Mouse (Mus musculus) embryonic facial prominence, embryonic 15.5 days (tissue): ENCODE measurements around the gene Nav2. TPM values are rescaled to one million over a fixed set of nuclear protein-coding genes. Genes with fewer than 3 reads are reported as not detected.

ENCODE experiments used
- ATAC-seq: fragments of 200-750 bp; cut with Nextera tagmentation; 2 replicates; pipeline ENCODE4 v1.8.0; 2017; ENCODE audit warnings: low read depth, moderate TSS enrichment; ENCODE audit not compliant: insufficient number of reproducible peaks, low FRiP score, low TSS enrichment
- H3K27ac ChIP-seq: fragments of 300-500 bp; sonication (generic); replicated peaks from 2 replicates; pipeline ENCODE4 v1.5.1; 2015; ENCODE audit warnings: mild to moderate bottlenecking, inconsistent platforms
- H3K27me3 ChIP-seq: fragments of 300-500 bp; sonication (generic); 2 replicates; pipeline ENCODE4 v1.6.1; 2015; ENCODE audit warnings: inconsistent platforms
- H3K36me3 ChIP-seq: fragments of 300-500 bp; sonication (generic); 2 replicates; pipeline ENCODE4 v1.6.1; 2015; ENCODE audit warnings: mild to moderate bottlenecking, inconsistent platforms
- H3K4me1 ChIP-seq: fragments of 300-500 bp; sonication (generic); 2 replicates; pipeline ENCODE4 v1.6.1; 2015; ENCODE audit warnings: inconsistent platforms
- H3K4me2 ChIP-seq: fragments of 300-500 bp; sonication (generic); replicated peaks from 2 replicates; pipeline ENCODE4 v1.6.1; 2015; ENCODE audit warnings: mild to moderate bottlenecking, inconsistent platforms
- H3K4me3 ChIP-seq: fragments of 300-500 bp; sonication (generic); replicated peaks from 2 replicates; pipeline ENCODE4 v1.5.1; 2015; ENCODE audit warnings: mild to moderate bottlenecking, inconsistent platforms
- H3K9ac ChIP-seq: fragments of 300-500 bp; sonication (generic); 2 replicates; pipeline ENCODE4 v1.6.1; 2015; ENCODE audit warnings: inconsistent platforms
- H3K9me3 ChIP-seq: fragments of 300-500 bp; sonication (generic); replicated peaks from 2 replicates; pipeline ENCODE4 v1.6.1; 2016; ENCODE audit warnings: inconsistent platforms
- WGBS: fragments of 180-500 bp; shearing (Covaris S2); methylation state at CpG from one replicate; pipeline ENCODE4 v1.1.7; 2015; 5-methylcytosine and 5-hydroxymethylcytosine counted together
- polyA plus RNA-seq: library from polyadenylated mRNA; unstranded; fragments of >200 nt; fragmentation: Nextera tagmentation; extraction: Ambion mirVana; gene quantifications from 2 replicates; pipeline ENCODE4 v1.2.1, GENCODE M21; 2015

The Nav2 gene
- polyA plus RNA-seq, 1 experiment from 2014 or later, result 23.4 TPM

DNA sequence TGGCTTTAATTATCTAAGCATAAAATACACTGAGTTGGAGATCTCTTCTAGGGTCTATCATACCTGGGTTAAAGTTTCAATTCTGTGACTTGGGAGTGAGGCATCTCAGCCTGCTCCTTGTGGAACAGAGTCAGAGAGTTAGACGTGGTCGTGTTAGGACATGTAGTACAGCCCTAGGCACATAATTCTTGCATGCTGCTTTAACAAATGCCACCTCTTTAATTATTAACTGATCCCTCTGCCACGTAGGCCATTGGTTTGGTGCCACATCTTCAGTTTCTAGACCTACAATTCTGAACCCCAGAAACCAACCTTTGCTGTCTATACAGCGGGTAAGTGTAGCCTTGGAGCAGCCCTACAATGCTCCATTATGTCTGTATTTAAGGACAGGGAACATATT lies 381.8 kb downstream of the Nav2 start:
- no peaks in the 10 kb centered on the region for H3K36me3 ChIP-seq
- H3K9me3 ChIP-seq, result no peaks in the 10 kb centered on the region
- no peak for ATAC-seq
- 75% methylated on average over 4 of the region's 4 CpGs for WGBS
- no peak overlapping the region for H3K9ac ChIP-seq
- 0 out of 2 replicates have a peak, but pooled peaks cover 3% of the 10 kb centered on the region for H3K4me1 ChIP-seq
- no peak overlapping the region for H3K4me2 ChIP-seq
- no peak overlapping the region for H3K4me3 ChIP-seq
- no peaks in the 10 kb centered on the region for H3K27me3 ChIP-seq
- H3K27ac ChIP-seq, result no peak overlapping the region

- Histone ChIP-seq H3K9me3 (no peaks in the 10 kb centered on the region), H3K27me3 (no peaks in the 10 kb centered on the region), H3K27ac (no peak overlapping the region), H3K4me2 (no peak overlapping the region), H3K4me3 (no peak overlapping the region), H3K4me1 (0 out of 2 replicates have a peak, but pooled peaks cover 3% of the 10 kb centered on the region), H3K9ac (no peak overlapping the region), H3K36me3 (no peaks in the 10 kb centered on the region)
- 91% methylated on average over 8 of the region's 8 CpGs for WGBS
- no peak for ATAC-seq
Measured at GRCm38 (mm10) chr7:49291208-49291892, 382.8 kb downstream of the Nav2 start.

DNA sequence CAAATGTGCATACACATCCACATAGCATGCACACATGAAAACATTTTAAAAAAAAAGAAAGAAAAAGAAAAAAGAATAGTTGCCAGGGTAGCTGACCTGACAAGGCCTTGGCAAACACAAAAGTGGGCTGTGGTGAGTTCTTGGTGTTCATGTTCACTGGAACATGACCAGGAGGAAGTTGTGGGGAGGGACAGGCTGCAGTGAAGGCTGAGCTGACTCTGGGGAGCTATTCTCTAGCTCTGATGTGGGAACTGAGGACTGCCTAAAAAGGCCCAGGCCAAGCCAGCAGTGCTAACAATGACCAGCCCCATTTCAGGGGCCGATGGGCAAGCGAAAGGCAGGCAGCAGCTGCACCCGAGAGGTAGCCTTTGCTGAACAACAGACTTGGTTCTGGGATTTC lies 388.6 kb downstream of the Nav2 start:
- no peak overlapping the region for H3K27ac ChIP-seq
- ATAC-seq, result no peak
- 0 out of 2 replicates have a peak, but pooled peaks cover 4% of the 10 kb centered on the region for H3K4me1 ChIP-seq
- H3K36me3 ChIP-seq, result no peaks in the 10 kb centered on the region
- no peak overlapping the region for H3K4me3 ChIP-seq
- no peaks in the 10 kb centered on the region for H3K9me3 ChIP-seq
- no peak overlapping the region for H3K4me2 ChIP-seq
- WGBS, result 77% methylated on average over 3 of the region's 3 CpGs
- H3K27me3 ChIP-seq, result no peaks in the 10 kb centered on the region
- H3K9ac ChIP-seq, result no peak overlapping the region

DNA sequence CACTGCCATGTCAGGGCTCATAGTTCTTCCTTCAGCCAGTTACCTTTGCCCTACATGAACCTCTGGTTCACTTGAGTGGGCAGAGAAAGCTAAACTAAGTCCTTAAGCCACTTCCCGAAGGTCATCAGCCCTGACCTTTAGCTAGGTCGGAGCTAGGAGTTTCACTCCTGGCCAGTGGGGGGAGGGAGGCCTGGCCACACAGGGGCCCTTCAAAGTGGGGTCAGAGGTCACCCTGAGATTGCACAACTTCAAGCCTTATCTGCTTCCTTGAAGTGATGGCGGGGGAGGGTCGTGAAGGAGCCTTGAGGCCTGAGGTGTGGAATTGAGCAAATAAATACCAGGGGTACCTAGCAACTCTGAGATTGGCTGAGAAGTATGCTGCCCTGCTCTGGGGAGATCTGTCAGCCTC lies 389.9 kb downstream of the Nav2 start:
- Histone ChIP-seq H3K36me3 (no peaks in the 10 kb centered on the region), H3K4me1 (0 out of 2 replicates have a peak, but pooled peaks cover 4% of the 10 kb centered on the region), H3K27ac (no peak overlapping the region), H3K4me2 (no peak overlapping the region), H3K9ac (no peak overlapping the region), H3K9me3 (no peaks in the 10 kb centered on the region), H3K27me3 (no peaks in the 10 kb centered on the region), H3K4me3 (no peak overlapping the region)
- WGBS, result 34% methylated on average over 4 of the region's 4 CpGs
- ATAC-seq, result no peak

- H3K4me1 ChIP-seq, result peaks cover 22% of the 10 kb centered on the region
- H3K36me3 ChIP-seq, result no peaks in the 10 kb centered on the region
- H3K9ac ChIP-seq, result no peak overlapping the region
- H3K27ac ChIP-seq, result no peak overlapping the region
- H3K4me2 ChIP-seq, result no peak overlapping the region
- no peak for ATAC-seq
- 66% methylated on average over 6 of the region's 6 CpGs for WGBS
- no peak overlapping the region for H3K4me3 ChIP-seq
- H3K27me3 ChIP-seq, result no peaks in the 10 kb centered on the region
- no peaks in the 10 kb centered on the region for H3K9me3 ChIP-seq
Measured at GRCm38 (mm10) chr7:49301487-49301886, 393.0 kb downstream of the Nav2 start.

- Histone ChIP-seq H3K9ac (peak overlapping the region; percentile 15; the same call in 1 of the 2 replicates), H3K9me3 (no peaks in the 10 kb centered on the region), H3K36me3 (no peaks in the 10 kb centered on the region), H3K27ac (0 out of 2 replicates have a peak overlapping the region, but pooled peaks have one; percentile 22), H3K4me3 (peak overlapping the region; percentile 45), H3K4me2 (peak overlapping the region; percentile 85), H3K27me3 (no peaks in the 10 kb centered on the region), H3K4me1 (peaks cover 18% of the 10 kb centered on the region)
- 3% methylated on average over 31 of the region's 31 CpGs for WGBS
- 0 out of 2 replicates have a peak, but pooled peaks have one; percentile 66 for ATAC-seq
Measured at GRCm38 (mm10) chr7:49303600-49304411, 395.3 kb downstream of the Nav2 start.

DNA sequence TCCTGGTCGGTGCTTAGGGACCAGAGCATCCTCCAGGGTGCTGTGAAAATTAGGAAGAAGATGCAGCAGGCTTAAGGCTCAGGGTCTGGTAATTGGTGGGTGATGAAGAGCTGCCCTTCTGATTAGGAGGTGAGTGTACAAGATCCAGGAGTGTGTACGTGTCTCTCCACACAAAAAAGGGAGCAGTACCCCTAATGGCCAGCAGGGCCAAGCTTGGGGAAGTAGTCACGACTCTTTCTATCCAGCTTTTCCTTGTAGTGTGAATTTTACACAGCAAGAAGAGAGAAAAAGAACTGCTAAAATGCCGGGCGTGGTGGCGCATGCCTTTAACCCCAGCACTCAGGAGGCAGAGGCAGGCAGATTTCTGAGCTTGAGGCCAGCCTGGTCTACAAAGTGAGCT lies 399.2 kb downstream of the Nav2 start:
- no peak overlapping the region for H3K9ac ChIP-seq
- H3K9me3 ChIP-seq, result no peaks in the 10 kb centered on the region
- no peak overlapping the region for H3K27ac ChIP-seq
- peaks cover 29% of the 10 kb centered on the region for H3K4me1 ChIP-seq
- no peaks in the 10 kb centered on the region for H3K27me3 ChIP-seq
- H3K4me3 ChIP-seq, result no peak overlapping the region
- 88% methylated on average over 6 of the region's 6 CpGs for WGBS
- no peaks in the 10 kb centered on the region for H3K36me3 ChIP-seq
- no peak overlapping the region for H3K4me2 ChIP-seq
- no peak for ATAC-seq

DNA sequence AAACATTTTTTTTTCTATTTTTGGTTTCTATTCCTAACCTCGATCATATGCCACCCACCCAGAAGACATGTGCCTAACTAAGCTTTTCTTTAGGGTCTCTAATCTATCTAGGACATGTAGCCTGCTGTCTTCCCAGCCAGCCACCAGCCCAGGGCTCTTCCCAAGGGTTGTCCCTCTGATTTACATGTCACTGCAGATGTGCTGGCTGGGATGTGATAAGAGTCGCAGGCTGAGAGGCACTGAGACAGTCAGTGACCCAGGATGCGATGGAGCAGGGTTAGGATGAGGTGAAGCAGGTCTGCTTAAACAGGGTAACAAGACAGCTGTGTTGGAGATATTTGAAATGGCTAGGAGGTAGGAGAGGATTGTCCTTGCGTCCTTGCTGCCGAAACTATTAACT lies 401.2 kb downstream of the Nav2 start:
- Histone ChIP-seq H3K4me1 (peaks cover 32% of the 10 kb centered on the region), H3K36me3 (no peaks in the 10 kb centered on the region), H3K4me3 (no peak overlapping the region), H3K27me3 (no peaks in the 10 kb centered on the region), H3K4me2 (no peak overlapping the region), H3K9me3 (no peaks in the 10 kb centered on the region), H3K27ac (peak overlapping the region; percentile 63), H3K9ac (no peak overlapping the region)
- no peak for ATAC-seq
- 60% methylated on average over 5 of the region's 5 CpGs for WGBS

DNA sequence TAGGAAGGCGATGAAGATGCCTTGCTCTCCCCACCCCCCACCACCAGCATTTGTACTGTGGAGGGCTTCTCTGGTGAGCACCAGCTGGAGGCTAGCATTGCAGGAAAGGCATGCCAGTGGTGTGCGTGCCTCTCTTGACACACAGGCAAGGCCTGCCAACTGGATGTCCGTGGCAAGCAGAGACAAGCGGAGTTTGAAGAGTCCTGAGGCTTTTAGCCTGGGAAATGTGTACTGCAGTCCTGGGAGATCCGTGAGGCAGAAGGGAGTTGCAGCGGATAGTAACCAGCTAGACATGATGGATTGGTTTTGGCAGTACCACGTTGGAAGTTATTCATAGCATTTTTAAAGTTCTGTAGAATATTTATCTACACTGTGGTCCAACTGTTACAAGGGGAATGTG lies 405.4 kb downstream of the Nav2 start:
- Histone ChIP-seq H3K36me3 (no peaks in the 10 kb centered on the region), H3K4me3 (no peak overlapping the region), H3K9ac (no peak overlapping the region), H3K27ac (no peak overlapping the region), H3K4me2 (no peak overlapping the region), H3K9me3 (no peaks in the 10 kb centered on the region), H3K4me1 (peaks cover 51% of the 10 kb centered on the region), H3K27me3 (no peaks in the 10 kb centered on the region)
- no peak for ATAC-seq
- WGBS, result 39% methylated on average over 7 of the region's 7 CpGs

- H3K4me3 ChIP-seq, result no peak overlapping the region
- H3K4me1 ChIP-seq, result peaks cover 48% of the 10 kb centered on the region
- 44% methylated on average over 3 of the region's 3 CpGs for WGBS
- no peaks in the 10 kb centered on the region for H3K36me3 ChIP-seq
- no peak overlapping the region for H3K9ac ChIP-seq
- no peaks in the 10 kb centered on the region for H3K9me3 ChIP-seq
- no peaks in the 10 kb centered on the region for H3K27me3 ChIP-seq
- H3K27ac ChIP-seq, result no peak overlapping the region
- H3K4me2 ChIP-seq, result no peak overlapping the region
- no peak for ATAC-seq
Measured at GRCm38 (mm10) chr7:49315033-49315432, 406.5 kb downstream of the Nav2 start.

DNA sequence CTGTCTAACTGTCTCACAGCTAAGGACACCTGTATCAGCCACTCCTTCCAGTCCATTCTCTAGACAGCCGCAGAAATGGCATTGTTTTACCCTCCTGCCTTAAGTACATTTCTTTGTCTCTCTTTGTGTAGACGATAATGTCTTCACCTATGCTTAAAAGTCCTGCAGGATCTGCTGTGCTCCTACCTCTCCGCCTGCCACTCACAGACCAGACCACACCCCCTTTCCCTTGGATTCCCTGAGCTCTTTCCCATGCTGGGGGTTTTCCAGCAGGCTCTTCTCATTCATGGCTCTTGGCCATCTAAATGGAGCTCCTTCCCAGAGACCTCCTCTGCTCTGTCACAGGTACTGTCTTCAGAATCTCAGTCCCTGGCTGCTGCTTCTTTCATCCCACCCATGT lies 408.1 kb downstream of the Nav2 start:
- WGBS, result 65% methylated on average over 3 of the region's 3 CpGs
- no peak for ATAC-seq
- H3K4me1 ChIP-seq, result peaks cover 55% of the 10 kb centered on the region

More for the DNA sequence above, 408.1 kb downstream of the Nav2 start:
- Histone ChIP-seq H3K9me3 (no peaks in the 10 kb centered on the region), H3K36me3 (no peaks in the 10 kb centered on the region), H3K27me3 (no peaks in the 10 kb centered on the region), H3K9ac (no peak overlapping the region), H3K27ac (no peak overlapping the region), H3K4me3 (no peak overlapping the region), H3K4me2 (no peak overlapping the region)
